Mouse (Mus musculus) bone marrow macrophage, adult 2 months (primary cell): ENCODE results near the gene Phactr2. TPM values are rescaled to one million over a fixed set of nuclear protein-coding genes. Genes with fewer than 3 reads are reported as not detected.

Experiments
- H3K27ac ChIP-seq: 2 replicates; pipeline ENCODE4 v1.5.1; 2012; ENCODE audit warnings: low read depth, low read length; ENCODE audit not compliant: insufficient read depth
- H3K4me1 ChIP-seq: 2 replicates; pipeline ENCODE4 v1.6.1; 2012; ENCODE audit warnings: low read length; ENCODE audit not compliant: control insufficient read depth, insufficient read depth
- H3K4me3 ChIP-seq: 2 replicates; pipeline ENCODE4 v1.5.1; 2012; ENCODE audit warnings: mild to moderate bottlenecking, low read length, moderate library complexity; ENCODE audit not compliant: insufficient read depth
- CTCF ChIP-seq: IDR thresholded peaks from 2 replicates; pipeline ENCODE4 v1.5.1; 2012; ENCODE audit warnings: low read depth, mild to moderate bottlenecking, low read length, moderate library complexity
- POLR2A ChIP-seq: IDR thresholded peaks from 2 replicates; pipeline ENCODE4 v1.6.1; 2012; ENCODE audit warnings: mild to moderate bottlenecking, low read depth, low read length, borderline replicate concordance
- polyA plus RNA-seq: library from polyadenylated mRNA; stranded (reverse); fragments of >200 nt; gene quantifications from 2 replicates; pipeline ENCODE4 v1.2.4, GENCODE M21; 2012; ENCODE audit not compliant: missing spikeins, insufficient read depth, insufficient read length

Phactr2 gene
- polyA plus RNA-seq, 1 experiment: 26.0 TPM

- Histone ChIP-seq H3K4me1 (no peaks in the 10 kb centered on the region), H3K4me3 (no peak overlapping the region), H3K27ac (no peak overlapping the region)
- TF ChIP-seq POLR2A (no peak), CTCF (no peak)
Observed at GRCm38 (mm10) chr10:13431641-13432540, 42.3 kb downstream of the Phactr2 start.

GRCm38 (mm10) chr10:13429766-13430165 is 44.4 kb downstream of the Phactr2 start:
- no peak overlapping the region for H3K27ac ChIP-seq
- TF ChIP-seq CTCF (peak; percentile 58; the same call in 1 of the 2 replicates), POLR2A (no peak)
- no peaks in the 10 kb centered on the region for H3K4me1 ChIP-seq
- H3K4me3 ChIP-seq: no peak overlapping the region

- Histone ChIP-seq H3K4me3 (no peak overlapping the region), H3K4me1 (no peaks in the 10 kb centered on the region), H3K27ac (no peak overlapping the region)
- TF ChIP-seq POLR2A: no peak
- TF ChIP-seq CTCF: no peak
Observed at GRCm38 (mm10) chr10:13429240-13429639, 45.0 kb downstream of the Phactr2 start.

GRCm38 (mm10) chr10:13428536-13428935 is 45.7 kb downstream of the Phactr2 start:
- Histone ChIP-seq H3K4me1 (no peaks in the 10 kb centered on the region), H3K4me3 (no peak overlapping the region), H3K27ac (no peak overlapping the region)
- TF ChIP-seq CTCF (no peak), POLR2A (no peak)

- no peak overlapping the region for H3K27ac ChIP-seq
- H3K4me3 ChIP-seq: no peak overlapping the region
- TF ChIP-seq POLR2A (no peak), CTCF (no peak)
- H3K4me1 ChIP-seq: no peaks in the 10 kb centered on the region
Observed at GRCm38 (mm10) chr10:13427599-13427998, 46.6 kb downstream of the Phactr2 start.

GRCm38 (mm10) chr10:13425198-13425597 is 49.0 kb downstream of the Phactr2 start:
- H3K4me1 ChIP-seq: peaks cover 3% of the 10 kb centered on the region; the same call in 1 of the 2 replicates
- no peak overlapping the region for H3K27ac ChIP-seq
- no peak for TF ChIP-seq POLR2A
- no peak for TF ChIP-seq CTCF
- no peak overlapping the region for H3K4me3 ChIP-seq

GRCm38 (mm10) chr10:13424508-13424907 is 49.7 kb downstream of the Phactr2 start:
- Histone ChIP-seq H3K4me3 (no peak overlapping the region), H3K4me1 (peaks cover 3% of the 10 kb centered on the region; the same call in 1 of the 2 replicates), H3K27ac (no peak overlapping the region)
- TF ChIP-seq POLR2A (no peak), CTCF (no peak)

GRCm38 (mm10) chr10:13424015-13424414 is 50.2 kb downstream of the Phactr2 start:
- H3K4me3 ChIP-seq: no peak overlapping the region
- H3K4me1 ChIP-seq: peaks cover 3% of the 10 kb centered on the region; the same call in 1 of the 2 replicates
- TF ChIP-seq POLR2A (no peak), CTCF (no peak)
- H3K27ac ChIP-seq: no peak overlapping the region

GRCm38 (mm10) chr10:13422121-13422520 is 52.1 kb downstream of the Phactr2 start:
- peaks cover 3% of the 10 kb centered on the region; the same call in 1 of the 2 replicates for H3K4me1 ChIP-seq
- no peak overlapping the region for H3K4me3 ChIP-seq
- no peak overlapping the region for H3K27ac ChIP-seq
- no peak for TF ChIP-seq CTCF
- no peak for TF ChIP-seq POLR2A

GRCm38 (mm10) chr10:13419246-13419645 is 55.0 kb downstream of the Phactr2 start:
- peaks cover 3% of the 10 kb centered on the region; the same call in 1 of the 2 replicates for H3K4me1 ChIP-seq
- no peak overlapping the region for H3K4me3 ChIP-seq
- TF ChIP-seq CTCF: no peak
- TF ChIP-seq POLR2A: no peak
- no peak overlapping the region for H3K27ac ChIP-seq
